Mouse (Mus musculus): ENCODE results near the gene Fcho2. TPM values are rescaled to one million over a fixed set of nuclear protein-coding genes. Genes with fewer than 3 reads are reported as not detected.

The Fcho2 gene
- total RNA-seq, 1 experiment from 2014 or later: 27.1 TPM

DNA sequence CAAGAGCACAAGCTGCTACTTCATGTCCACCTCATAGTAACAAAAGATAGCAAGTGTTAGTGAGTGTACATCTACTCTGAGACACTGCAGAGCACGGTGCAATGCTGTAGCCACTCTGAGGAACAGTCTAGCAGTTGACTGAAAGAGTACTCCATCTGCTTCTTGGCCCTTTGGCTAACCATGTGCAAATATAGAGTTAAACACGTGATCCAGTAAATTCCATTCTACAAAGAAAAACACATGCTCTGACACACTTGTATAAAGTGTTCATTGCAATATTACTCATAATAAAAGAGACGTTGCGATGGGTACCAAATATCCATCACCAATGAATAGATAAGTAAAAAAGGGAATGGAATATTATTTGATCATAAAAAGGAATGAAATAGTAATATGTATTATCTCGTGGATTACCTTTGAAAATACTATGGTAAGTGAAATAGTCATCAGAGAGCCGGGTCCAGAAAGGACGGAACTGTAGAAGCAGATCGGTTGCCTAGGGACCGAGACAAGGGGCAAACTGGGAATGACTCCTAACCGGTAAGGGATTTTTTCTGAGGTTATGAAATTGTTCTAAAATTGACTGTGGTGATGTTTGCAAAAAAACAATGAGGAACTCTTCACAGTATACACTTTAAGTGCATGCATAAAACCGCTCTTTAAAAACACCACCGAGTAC lies 1.5 kb downstream of the Fcho2 start:
- ATAC-seq (replicated peaks in 1 of 2; ENCODE audit: insufficient read depth in 1 of 2, low FRiP score in 2 of 2, low TSS enrichment in 1 of 2, low read depth in 1 of 2, poor library complexity in 2 of 2, severe bottlenecking in 2 of 2): no peak

- ATAC-seq (replicated peaks in 1 of 2; ENCODE audit: insufficient read depth in 1 of 2, low FRiP score in 2 of 2, low TSS enrichment in 1 of 2, low read depth in 1 of 2, poor library complexity in 2 of 2, severe bottlenecking in 2 of 2): no peak
Measured at GRCm38 (mm10) chr13:98813167-98813566, 2.1 kb downstream of the Fcho2 start.

- 0 out of 4 replicates have a peak, but pooled peaks of 1 of the 2 experiments have one; percentile 18 for ATAC-seq (replicated peaks in 1 of 2; ENCODE audit: insufficient read depth in 1 of 2, low FRiP score in 2 of 2, low TSS enrichment in 1 of 2, low read depth in 1 of 2, poor library complexity in 2 of 2, severe bottlenecking in 2 of 2)
Measured at GRCm38 (mm10) chr13:98812285-98812684, 3.0 kb downstream of the Fcho2 start.

DNA sequence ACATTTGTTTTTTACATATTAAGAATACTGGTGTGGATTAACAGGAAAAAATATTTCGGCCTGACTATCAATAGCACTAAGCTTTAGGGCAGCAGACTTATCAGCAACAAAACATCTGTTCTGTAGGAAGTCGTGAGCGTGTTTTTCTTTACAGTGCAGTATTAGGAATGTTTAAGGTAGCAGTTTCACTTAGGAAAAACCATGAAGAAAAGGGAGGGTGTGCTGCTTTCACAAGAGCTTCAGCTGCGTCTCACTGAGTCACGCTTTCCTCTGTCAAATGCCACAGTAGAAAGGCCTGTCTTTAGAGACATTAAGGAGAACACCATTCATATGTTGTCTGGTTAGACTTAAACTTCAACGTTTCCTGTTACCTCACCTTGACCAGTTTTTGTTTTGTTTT lies 5.1 kb downstream of the Fcho2 start:
- ATAC-seq (replicated peaks in 1 of 2; ENCODE audit: insufficient read depth in 1 of 2, low FRiP score in 2 of 2, low TSS enrichment in 1 of 2, low read depth in 1 of 2, poor library complexity in 2 of 2, severe bottlenecking in 2 of 2): peak; percentile 13 to 37; a peak in 2 of 4 replicates

DNA sequence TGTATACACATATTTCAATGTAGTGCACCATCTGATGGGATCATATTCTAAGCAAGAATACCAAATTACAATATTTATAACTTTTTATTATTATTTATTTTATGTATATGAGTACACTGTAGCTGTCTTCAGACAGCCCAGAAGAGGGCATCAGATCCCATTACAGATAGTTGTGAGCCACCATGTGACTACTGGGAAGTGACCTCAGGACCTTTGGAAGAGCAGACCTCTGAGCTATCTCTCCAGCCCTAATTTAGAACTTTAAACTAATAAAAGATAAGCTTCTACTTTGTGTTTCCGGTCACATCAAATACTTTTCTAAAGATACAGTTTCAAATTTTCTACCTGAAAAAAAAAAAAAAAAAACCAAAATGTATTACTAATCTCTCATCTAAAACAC lies 6.2 kb downstream of the Fcho2 start:
- ATAC-seq (replicated peaks in 1 of 2; ENCODE audit: insufficient read depth in 1 of 2, low FRiP score in 2 of 2, low TSS enrichment in 1 of 2, low read depth in 1 of 2, poor library complexity in 2 of 2, severe bottlenecking in 2 of 2): no peak

DNA sequence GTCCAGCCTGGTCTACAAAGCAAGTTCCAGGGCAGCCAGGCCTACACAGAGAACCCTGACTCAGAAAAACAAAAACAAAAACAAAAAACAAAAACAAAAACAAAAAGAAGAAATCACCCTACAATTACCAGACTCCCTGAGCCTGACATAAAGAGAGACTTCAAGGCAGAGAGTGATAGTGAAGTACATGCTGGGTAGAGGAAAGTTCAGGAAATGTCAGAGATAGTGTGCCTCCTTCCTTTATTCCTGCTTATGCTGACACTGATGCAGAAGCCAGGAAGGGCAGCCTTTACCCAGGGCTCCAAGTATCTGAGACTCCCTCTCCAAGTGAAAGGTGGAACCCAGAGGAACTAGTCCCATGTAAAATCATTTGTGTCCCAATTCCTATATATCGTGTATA lies 10.8 kb downstream of the Fcho2 start:
- ATAC-seq (replicated peaks in 1 of 2; ENCODE audit: insufficient read depth in 1 of 2, low FRiP score in 2 of 2, low TSS enrichment in 1 of 2, low read depth in 1 of 2, poor library complexity in 2 of 2, severe bottlenecking in 2 of 2): no peak

DNA sequence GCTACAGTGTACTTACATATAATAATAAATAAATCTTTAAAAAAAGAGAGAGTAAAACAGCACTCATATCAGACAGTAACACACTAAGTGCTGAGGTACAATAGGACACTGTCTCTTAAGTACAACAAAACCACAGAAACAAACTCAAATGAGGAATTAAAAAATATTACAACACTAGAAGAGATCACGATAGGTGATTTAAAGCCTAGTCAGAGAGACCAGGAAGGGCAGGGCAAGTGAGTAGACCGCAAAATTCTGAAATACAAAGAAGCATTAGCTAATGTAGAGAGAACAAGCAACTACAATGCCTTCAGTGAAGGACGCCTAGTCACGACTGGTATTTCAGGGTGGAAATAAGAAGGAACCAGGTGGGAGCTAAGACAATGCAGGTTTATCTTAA lies 11.6 kb downstream of the Fcho2 start:
- ATAC-seq (replicated peaks in 1 of 2; ENCODE audit: insufficient read depth in 1 of 2, low FRiP score in 2 of 2, low TSS enrichment in 1 of 2, low read depth in 1 of 2, poor library complexity in 2 of 2, severe bottlenecking in 2 of 2): peak; percentile 92 to 100

GRCm38 (mm10) chr13:98802957-98803356 lies 12.3 kb downstream of the Fcho2 start:
- no peak for ATAC-seq (replicated peaks in 1 of 2; ENCODE audit: insufficient read depth in 1 of 2, low FRiP score in 2 of 2, low TSS enrichment in 1 of 2, low read depth in 1 of 2, poor library complexity in 2 of 2, severe bottlenecking in 2 of 2)

GRCm38 (mm10) chr13:98795511-98795910 lies 19.7 kb downstream of the Fcho2 start:
- no peak for ATAC-seq (replicated peaks in 1 of 2; ENCODE audit: insufficient read depth in 1 of 2, low FRiP score in 2 of 2, low TSS enrichment in 1 of 2, low read depth in 1 of 2, poor library complexity in 2 of 2, severe bottlenecking in 2 of 2)

DNA sequence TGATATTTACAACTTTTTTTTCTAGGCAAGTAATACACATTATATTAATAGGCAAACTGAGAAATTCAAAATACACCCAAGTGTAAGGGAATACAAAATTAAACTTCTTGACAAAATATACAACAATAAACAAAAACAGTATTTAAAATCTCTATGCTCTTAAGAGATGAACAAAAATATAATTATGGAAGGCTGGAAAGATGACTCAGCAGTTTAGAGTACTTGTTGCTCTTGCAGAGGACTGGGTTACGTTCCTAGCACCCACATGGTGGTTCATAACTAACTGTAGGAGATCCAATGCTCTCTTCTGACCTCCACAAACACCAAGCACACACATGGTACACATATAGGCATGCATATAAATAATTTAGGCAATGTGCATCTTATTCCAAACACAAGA lies 22.4 kb downstream of the Fcho2 start:
- ATAC-seq (replicated peaks in 1 of 2; ENCODE audit: insufficient read depth in 1 of 2, low FRiP score in 2 of 2, low TSS enrichment in 1 of 2, low read depth in 1 of 2, poor library complexity in 2 of 2, severe bottlenecking in 2 of 2): no peak

GRCm38 (mm10) chr13:98791693-98792092 lies 23.6 kb downstream of the Fcho2 start:
- no peak for ATAC-seq (replicated peaks in 1 of 2; ENCODE audit: insufficient read depth in 1 of 2, low FRiP score in 2 of 2, low TSS enrichment in 1 of 2, low read depth in 1 of 2, poor library complexity in 2 of 2, severe bottlenecking in 2 of 2)

DNA sequence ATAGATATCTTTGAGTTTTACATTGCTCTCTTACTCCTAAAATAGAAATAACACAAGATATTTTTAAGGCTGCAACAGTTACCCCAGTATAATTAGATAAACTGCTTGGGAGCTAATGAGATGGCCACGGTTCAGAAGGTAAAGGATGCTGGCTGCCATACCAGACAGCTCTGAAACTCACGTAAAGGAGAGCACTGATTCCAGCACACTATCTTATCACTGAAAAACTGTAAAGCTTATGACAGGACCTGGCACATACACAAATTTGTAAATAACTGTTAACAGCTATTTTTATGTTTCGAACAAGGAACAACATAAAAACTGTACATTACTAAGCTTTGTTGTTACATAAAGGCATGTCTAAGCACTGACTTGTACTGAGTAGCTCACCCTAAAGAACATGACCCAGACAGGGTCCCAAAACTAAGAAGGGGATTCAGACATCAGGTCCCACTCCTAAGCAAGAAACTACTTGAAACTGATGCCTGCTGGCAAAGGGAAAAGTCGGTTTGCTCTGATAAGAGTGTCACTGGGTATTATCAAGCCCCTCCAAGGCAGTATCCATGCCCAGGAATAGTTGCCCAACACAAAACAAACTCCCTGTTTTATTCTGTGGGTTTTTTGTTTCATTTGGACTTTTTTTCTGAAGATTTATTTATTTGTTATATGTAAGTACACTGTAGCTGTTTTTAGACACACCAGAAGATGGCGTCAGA lies 28.1 kb downstream of the Fcho2 start:
- ATAC-seq (replicated peaks in 1 of 2; ENCODE audit: insufficient read depth in 1 of 2, low FRiP score in 2 of 2, low TSS enrichment in 1 of 2, low read depth in 1 of 2, poor library complexity in 2 of 2, severe bottlenecking in 2 of 2): no peak

- ATAC-seq (replicated peaks in 1 of 2; ENCODE audit: insufficient read depth in 1 of 2, low FRiP score in 2 of 2, low TSS enrichment in 1 of 2, low read depth in 1 of 2, poor library complexity in 2 of 2, severe bottlenecking in 2 of 2): no peak
Measured at GRCm38 (mm10) chr13:98777959-98778358, 37.3 kb downstream of the Fcho2 start.

DNA sequence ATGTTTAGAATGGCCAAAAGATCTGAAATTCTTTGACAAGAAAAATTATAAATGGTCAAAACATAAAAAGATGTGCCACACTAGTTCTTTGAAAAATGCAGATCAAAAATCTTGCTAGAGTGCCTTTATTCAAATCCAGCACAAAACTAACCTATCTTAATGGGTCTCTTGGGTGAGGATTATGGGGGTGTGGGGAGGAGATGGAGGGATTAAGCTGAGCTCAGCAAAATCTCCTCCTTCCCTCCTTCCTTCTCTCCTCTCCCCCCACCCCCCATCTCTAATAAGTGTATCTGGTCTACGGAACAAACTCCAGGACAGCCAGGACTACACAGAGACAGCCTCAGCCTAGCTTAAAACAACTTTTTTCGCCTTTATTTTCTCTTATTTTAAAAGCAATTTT lies 43.8 kb downstream of the Fcho2 start:
- no peak for ATAC-seq (replicated peaks in 1 of 2; ENCODE audit: insufficient read depth in 1 of 2, low FRiP score in 2 of 2, low TSS enrichment in 1 of 2, low read depth in 1 of 2, poor library complexity in 2 of 2, severe bottlenecking in 2 of 2)

DNA sequence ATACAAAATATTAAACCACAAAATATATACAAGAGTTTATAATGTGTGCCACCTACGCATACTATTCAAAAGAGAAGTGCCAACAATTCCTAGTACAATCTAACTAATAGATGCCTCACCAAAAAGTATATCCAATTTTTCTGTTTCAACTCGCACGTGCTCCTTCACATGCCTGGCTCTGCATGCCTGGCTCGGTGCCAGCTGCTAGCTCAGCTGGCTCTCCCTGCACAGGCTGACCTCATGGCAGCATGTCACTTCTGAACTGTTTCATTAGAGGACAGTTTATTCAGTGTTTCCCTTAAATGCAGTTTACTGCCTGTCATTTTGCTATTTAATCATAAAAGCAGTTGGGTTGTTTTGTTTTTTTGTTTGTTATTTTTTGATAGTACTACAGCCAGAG lies 46.9 kb downstream of the Fcho2 start:
- ATAC-seq (replicated peaks in 1 of 2; ENCODE audit: insufficient read depth in 1 of 2, low FRiP score in 2 of 2, low TSS enrichment in 1 of 2, low read depth in 1 of 2, poor library complexity in 2 of 2, severe bottlenecking in 2 of 2): no peak

DNA sequence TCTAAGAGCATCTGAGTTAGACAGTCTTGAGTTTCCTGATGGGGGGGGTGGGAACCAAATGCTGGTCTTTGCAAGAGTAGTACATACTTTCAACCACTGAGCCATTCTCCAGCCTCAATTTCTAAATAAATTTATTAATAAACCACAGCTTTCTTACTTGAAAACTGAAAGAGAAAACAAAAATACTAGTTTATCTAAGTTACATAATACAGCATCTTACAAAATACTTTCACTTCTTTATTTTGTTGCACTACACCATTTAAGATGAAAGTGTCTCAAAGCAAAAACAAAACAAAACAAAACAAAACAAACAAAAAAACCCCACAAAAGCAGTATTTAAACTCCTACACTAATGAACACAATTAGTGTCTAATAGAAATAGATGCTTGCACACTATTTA lies 53.5 kb downstream of the Fcho2 start:
- ATAC-seq (replicated peaks in 1 of 2; ENCODE audit: insufficient read depth in 1 of 2, low FRiP score in 2 of 2, low TSS enrichment in 1 of 2, low read depth in 1 of 2, poor library complexity in 2 of 2, severe bottlenecking in 2 of 2): no peak

DNA sequence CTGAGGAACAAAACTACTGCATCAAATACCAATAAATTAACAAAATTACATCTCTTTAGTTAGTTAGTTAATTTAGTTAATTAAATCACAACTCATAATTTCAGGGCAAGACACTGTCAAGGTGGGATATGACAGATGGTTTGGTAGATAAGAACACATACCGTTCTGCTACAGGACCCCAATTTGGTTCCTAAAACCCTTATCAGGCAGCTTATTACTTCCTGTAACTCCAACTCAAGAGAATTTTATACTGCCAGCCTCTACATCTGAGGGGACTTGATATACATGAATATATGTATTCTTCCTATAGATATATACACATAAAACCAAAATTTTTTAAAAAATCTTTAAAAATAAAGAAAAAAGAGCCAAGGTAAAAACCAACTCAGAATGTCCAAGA lies 59.4 kb downstream of the Fcho2 start:
- no peak for ATAC-seq (replicated peaks in 1 of 2; ENCODE audit: insufficient read depth in 1 of 2, low FRiP score in 2 of 2, low TSS enrichment in 1 of 2, low read depth in 1 of 2, poor library complexity in 2 of 2, severe bottlenecking in 2 of 2)

DNA sequence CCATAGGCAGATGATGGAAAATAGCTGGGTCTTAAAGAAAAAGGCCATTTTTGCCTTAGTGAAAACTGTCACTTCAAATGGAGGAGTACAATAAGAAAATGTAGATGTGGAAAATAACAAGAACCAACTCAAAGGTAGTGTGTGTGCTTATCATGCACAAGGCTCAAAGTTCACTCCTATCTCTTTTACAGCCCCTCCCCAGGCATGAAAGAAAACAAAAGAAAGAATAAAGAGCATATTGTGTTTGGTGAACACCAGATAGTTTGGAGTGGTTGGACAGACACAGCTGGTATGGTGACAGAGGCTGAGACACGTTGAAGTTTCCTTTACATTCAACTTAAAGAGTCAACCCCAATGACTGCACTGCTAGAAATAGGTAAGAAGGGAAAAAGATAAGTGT lies 70.6 kb downstream of the Fcho2 start:
- no peak for ATAC-seq (replicated peaks in 1 of 2; ENCODE audit: insufficient read depth in 1 of 2, low FRiP score in 2 of 2, low TSS enrichment in 1 of 2, low read depth in 1 of 2, poor library complexity in 2 of 2, severe bottlenecking in 2 of 2)

DNA sequence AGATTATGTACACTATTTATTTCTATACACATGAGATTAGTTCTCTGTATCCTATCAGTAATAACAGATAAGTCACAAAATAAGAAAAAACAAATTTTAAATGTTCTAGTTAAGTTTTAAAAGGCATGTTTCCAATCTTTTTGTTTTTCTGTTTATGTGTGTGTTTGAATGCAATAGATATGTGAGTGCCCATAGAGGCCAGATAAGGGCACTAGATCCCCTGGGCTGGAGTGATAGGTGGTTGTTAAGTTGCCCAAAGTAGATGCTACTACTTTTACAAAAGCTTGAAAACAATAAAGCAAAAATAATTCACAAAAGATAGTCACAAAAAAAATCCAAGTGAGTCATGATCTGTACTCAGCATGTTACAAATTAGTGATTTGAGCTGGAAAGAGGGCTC lies 71.4 kb downstream of the Fcho2 start:
- ATAC-seq (replicated peaks in 1 of 2; ENCODE audit: insufficient read depth in 1 of 2, low FRiP score in 2 of 2, low TSS enrichment in 1 of 2, low read depth in 1 of 2, poor library complexity in 2 of 2, severe bottlenecking in 2 of 2): no peak
